Mouse (Mus musculus) cerebellum, adult 2 months (tissue): ENCODE measurements around the gene Plekhg3.

Experiments used
- CTCF ChIP-seq: fragments of 200-500 bp; IDR thresholded peaks from 2 replicates; pipeline ENCODE4 v1.5.1; 2011; ENCODE audit warnings: low read depth, mild to moderate bottlenecking, control low read depth, low read length, moderate library complexity, borderline replicate concordance; ENCODE audit not compliant: insufficient read depth
- POLR2A ChIP-seq: fragments of 200-500 bp; IDR thresholded peaks from 2 replicates; pipeline ENCODE4 v1.6.1; 2011; ENCODE audit warnings: low read length, control low read depth, borderline replicate concordance; ENCODE audit not compliant: insufficient read depth

- TF ChIP-seq CTCF, result no peak
- TF ChIP-seq POLR2A, result no peak
Observed at GRCm38 (mm10) chr12:76571266-76571665, 40.6 kb downstream of the Plekhg3 start.
